Mouse (Mus musculus) midbrain, embryonic 13.5 days (tissue): ENCODE data around the gene Mast4. TPM values are rescaled to one million over a fixed set of nuclear protein-coding genes. Genes with fewer than 3 reads are reported as not detected.

Experiments
- ATAC-seq: fragments of 200-750 bp; cut with Nextera tagmentation; 2 replicates; pipeline ENCODE4 v1.8.0; 2017; ENCODE audit warnings: mild to moderate bottlenecking, moderate TSS enrichment, moderate library complexity
- H3K27ac ChIP-seq: fragments of 300-500 bp; sonication (generic); 2 replicates; pipeline ENCODE4 v1.5.1; 2015; ENCODE audit warnings: inconsistent platforms, mild to moderate bottlenecking, moderate library complexity
- H3K27me3 ChIP-seq: fragments of 300-500 bp; sonication (generic); 2 replicates; pipeline ENCODE4 v1.6.1; 2015; ENCODE audit warnings: mild to moderate bottlenecking, inconsistent platforms
- H3K36me3 ChIP-seq: fragments of 300-500 bp; sonication (generic); 2 replicates; pipeline ENCODE4 v1.6.1; 2015; ENCODE audit warnings: mild to moderate bottlenecking, inconsistent platforms
- H3K4me1 ChIP-seq: fragments of 300-500 bp; sonication (generic); replicated peaks from 2 replicates; pipeline ENCODE4 v1.6.1; 2015; ENCODE audit warnings: inconsistent platforms
- H3K4me2 ChIP-seq: fragments of 300-500 bp; sonication (generic); replicated peaks from 2 replicates; pipeline ENCODE4 v1.6.1; 2015; ENCODE audit warnings: moderate library complexity, mild to moderate bottlenecking, inconsistent platforms
- H3K4me3 ChIP-seq: fragments of 300-500 bp; sonication (generic); replicated peaks from 2 replicates; pipeline ENCODE4 v1.5.1; 2015; ENCODE audit warnings: mild to moderate bottlenecking, inconsistent platforms
- H3K9ac ChIP-seq: fragments of 300-500 bp; sonication (generic); replicated peaks from 2 replicates; pipeline ENCODE4 v1.6.1; 2015; ENCODE audit warnings: mild to moderate bottlenecking, inconsistent platforms
- H3K9me3 ChIP-seq: fragments of 300-500 bp; sonication (generic); 2 replicates; pipeline ENCODE4 v1.6.1; 2016; ENCODE audit warnings: mild to moderate bottlenecking, inconsistent platforms
- WGBS: fragments of 180-500 bp; shearing (Covaris S2); methylation state at CpG from one replicate; pipeline ENCODE4 v1.1.7; 2015; 5-methylcytosine and 5-hydroxymethylcytosine counted together
- polyA plus RNA-seq: library from polyadenylated mRNA; unstranded; fragments of >200 nt; fragmentation: Nextera tagmentation; extraction: Ambion mirVana; gene quantifications from 2 replicates; pipeline ENCODE4 v1.2.1, GENCODE M21; 2015

The Mast4 gene
- polyA plus RNA-seq, 1 experiment from 2014 or later = 33.4 TPM

DNA sequence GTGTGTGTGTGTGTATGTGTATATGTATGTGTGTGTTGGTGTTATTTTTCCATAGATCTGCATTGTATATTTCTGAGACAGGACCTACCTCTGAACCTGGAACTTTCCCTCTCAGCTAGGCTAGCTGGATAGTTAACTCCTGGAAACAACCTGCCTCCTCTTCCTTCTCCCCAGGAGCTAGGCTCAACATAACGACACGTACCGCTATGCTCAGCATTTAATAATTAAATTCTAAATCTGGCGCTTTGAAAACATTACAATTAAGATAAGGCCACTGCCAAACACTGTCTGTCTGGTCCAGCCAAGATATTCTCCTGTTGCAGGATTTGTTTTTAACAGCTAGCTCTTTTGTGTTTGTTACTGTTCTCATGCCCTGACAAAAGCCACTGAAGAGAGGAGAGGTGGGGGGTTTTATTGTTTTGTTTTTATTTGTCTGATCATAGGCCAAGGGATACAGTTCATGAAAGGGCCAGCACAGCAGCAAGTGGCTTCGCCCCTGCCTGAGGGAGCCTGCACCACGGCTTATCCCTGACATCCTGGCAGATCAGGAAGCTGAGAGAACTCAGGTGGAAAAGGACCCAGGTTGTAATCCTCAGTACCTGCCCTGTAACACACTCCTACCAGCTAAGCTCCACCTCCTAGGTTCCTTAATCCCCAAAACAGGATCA, 205.0 kb downstream of the Mast4 start:
- Histone ChIP-seq H3K36me3 (no peaks in the 10 kb centered on the region), H3K4me2 (no peak overlapping the region), H3K4me3 (no peak overlapping the region), H3K9ac (no peak overlapping the region), H3K27ac (no peak overlapping the region), H3K9me3 (no peaks in the 10 kb centered on the region), H3K27me3 (no peaks in the 10 kb centered on the region), H3K4me1 (peaks cover 3% of the 10 kb centered on the region; the same call in 1 of the 2 replicates)
- no peak for ATAC-seq
- WGBS = 69% methylated on average over 6 of the region's 6 CpGs

- ATAC-seq = 0 out of 2 replicates have a peak, but pooled peaks have one; percentile 20
- H3K27ac ChIP-seq = no peak overlapping the region
- no peak overlapping the region for H3K9ac ChIP-seq
- peaks cover 3% of the 10 kb centered on the region; the same call in 1 of the 2 replicates for H3K4me1 ChIP-seq
- no peak overlapping the region for H3K4me3 ChIP-seq
- H3K27me3 ChIP-seq = no peaks in the 10 kb centered on the region
- H3K9me3 ChIP-seq = no peaks in the 10 kb centered on the region
- no peak overlapping the region for H3K4me2 ChIP-seq
- 63% methylated on average over 7 of the region's 7 CpGs for WGBS
- H3K36me3 ChIP-seq = no peaks in the 10 kb centered on the region
These were observed 205.6 kb downstream of the Mast4 start for GRCm38 (mm10) chr13:103128729-103129128.

GRCm38 (mm10) chr13:103127594-103127993, 206.7 kb downstream of the Mast4 start:
- no peak overlapping the region for H3K9ac ChIP-seq
- H3K36me3 ChIP-seq = no peaks in the 10 kb centered on the region
- no peak for ATAC-seq
- no peaks in the 10 kb centered on the region for H3K27me3 ChIP-seq
- H3K27ac ChIP-seq = no peak overlapping the region
- no peak overlapping the region for H3K4me2 ChIP-seq
- 94% methylated on average over 5 of the region's 5 CpGs for WGBS
- H3K4me3 ChIP-seq = no peak overlapping the region
- no peaks in the 10 kb centered on the region for H3K9me3 ChIP-seq
- H3K4me1 ChIP-seq = peaks cover 3% of the 10 kb centered on the region; the same call in 1 of the 2 replicates

- no peaks in the 10 kb centered on the region; the same call in 1 of the 2 replicates for H3K27me3 ChIP-seq
- ATAC-seq = no peak
- H3K9ac ChIP-seq = no peak overlapping the region
- H3K27ac ChIP-seq = no peak overlapping the region
- H3K36me3 ChIP-seq = no peaks in the 10 kb centered on the region
- H3K4me2 ChIP-seq = no peak overlapping the region
- H3K4me1 ChIP-seq = peaks cover 14% of the 10 kb centered on the region
- 94% methylated on average over 9 of the region's 9 CpGs for WGBS
- H3K9me3 ChIP-seq = no peaks in the 10 kb centered on the region
- no peak overlapping the region for H3K4me3 ChIP-seq
These were observed 210.6 kb downstream of the Mast4 start for GRCm38 (mm10) chr13:103123716-103124115.

DNA sequence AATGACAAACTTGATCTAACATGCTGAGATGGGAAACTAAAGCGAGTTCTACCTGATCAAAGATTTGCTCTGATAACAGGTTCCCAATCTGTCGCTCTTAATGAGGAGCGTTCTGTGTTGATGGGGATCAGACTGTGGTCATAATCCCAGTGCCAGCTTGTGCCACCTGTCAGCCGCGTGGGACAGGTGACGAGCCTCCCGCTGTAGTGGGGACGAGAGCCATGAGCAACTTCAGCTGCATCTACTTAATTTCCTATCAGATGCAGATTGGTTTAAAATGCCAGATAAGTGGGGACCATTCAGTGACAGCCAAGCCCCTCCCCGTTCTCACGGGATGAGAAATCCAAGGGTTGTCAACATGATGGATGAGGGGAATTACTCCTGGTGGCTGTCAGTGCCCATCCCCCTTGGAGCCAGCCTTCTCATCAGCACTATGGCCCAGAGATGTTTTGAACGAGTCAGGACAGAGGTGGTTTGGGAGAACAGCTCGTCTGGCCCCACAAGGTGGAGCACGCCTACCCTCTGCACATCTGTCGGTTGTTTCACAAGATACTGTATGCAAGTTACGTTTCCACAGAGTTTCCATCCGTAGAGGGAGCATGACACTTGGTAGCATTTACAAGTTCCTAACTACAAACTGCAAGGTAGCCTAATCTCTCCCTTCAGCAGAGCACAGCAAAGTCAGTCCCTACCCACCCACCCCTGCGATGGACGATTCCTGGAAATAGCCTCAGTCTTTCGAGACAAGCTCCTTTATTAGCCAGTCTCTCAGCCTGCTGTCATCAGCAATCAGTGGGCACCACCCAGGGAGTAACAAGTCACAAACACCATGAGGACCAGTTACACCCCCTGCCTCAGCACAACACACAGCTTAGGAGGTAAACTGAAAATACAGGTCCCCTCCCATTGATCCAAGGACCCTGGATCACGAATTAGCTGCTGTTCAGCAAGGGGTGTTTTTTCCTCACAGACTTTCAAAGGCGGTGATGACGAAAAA, 212.2 kb downstream of the Mast4 start:
- H3K27ac ChIP-seq = no peak overlapping the region
- peak; percentile 43; the same call in 1 of the 2 replicates for ATAC-seq
- no peak overlapping the region for H3K4me2 ChIP-seq
- H3K4me3 ChIP-seq = no peak overlapping the region
- H3K9ac ChIP-seq = no peak overlapping the region
- H3K4me1 ChIP-seq = peaks cover 14% of the 10 kb centered on the region
- H3K9me3 ChIP-seq = no peaks in the 10 kb centered on the region
- 67% methylated on average over 22 of the region's 22 CpGs for WGBS
- H3K36me3 ChIP-seq = no peaks in the 10 kb centered on the region
- H3K27me3 ChIP-seq = no peaks in the 10 kb centered on the region; the same call in 1 of the 2 replicates

DNA sequence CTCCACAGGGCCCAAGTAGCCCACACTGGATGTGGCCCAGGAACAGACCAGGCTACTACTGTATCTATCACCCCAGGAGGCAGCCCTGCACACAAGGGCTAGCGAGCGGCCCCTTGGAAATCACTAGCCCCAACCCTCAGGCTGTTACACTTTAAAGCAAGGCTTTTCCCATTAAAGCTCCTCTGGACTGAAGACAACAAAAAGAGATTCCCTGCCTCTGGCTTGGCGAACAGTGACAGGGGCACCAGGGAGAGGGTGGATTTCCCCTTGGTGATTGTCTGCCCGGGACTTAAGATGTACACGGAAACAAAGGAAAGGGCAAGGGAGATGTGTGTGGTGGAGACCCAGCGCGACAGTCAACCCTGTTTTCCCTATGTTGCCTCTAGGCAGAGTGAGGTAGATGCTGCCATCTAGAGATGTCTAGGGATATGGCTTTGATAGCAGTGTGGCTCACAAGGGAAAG, 213.6 kb downstream of the Mast4 start:
- WGBS = 5% methylated on average over 7 of the region's 7 CpGs
- Histone ChIP-seq H3K9ac (no peak overlapping the region; the same call in 1 of the 2 replicates), H3K4me2 (peak overlapping the region; percentile 45), H3K4me1 (peaks cover 17% of the 10 kb centered on the region), H3K36me3 (no peaks in the 10 kb centered on the region), H3K27ac (peak overlapping the region; percentile 61), H3K9me3 (no peaks in the 10 kb centered on the region), H3K27me3 (no peaks in the 10 kb centered on the region; the same call in 1 of the 2 replicates), H3K4me3 (peak overlapping the region; percentile 14; the same call in 1 of the 2 replicates)
- ATAC-seq = peak; percentile 90

- Histone ChIP-seq H3K4me3 (no peak overlapping the region), H3K4me1 (peaks cover 25% of the 10 kb centered on the region), H3K27me3 (no peaks in the 10 kb centered on the region; the same call in 1 of the 2 replicates), H3K4me2 (no peak overlapping the region), H3K36me3 (no peaks in the 10 kb centered on the region), H3K9me3 (no peaks in the 10 kb centered on the region), H3K27ac (no peak overlapping the region), H3K9ac (no peak overlapping the region)
- no peak for ATAC-seq
- WGBS = 79% methylated on average over 9 of the region's 9 CpGs
These were observed 214.6 kb downstream of the Mast4 start for GRCm38 (mm10) chr13:103119728-103120127.

- Histone ChIP-seq H3K9me3 (no peaks in the 10 kb centered on the region), H3K27ac (no peak overlapping the region), H3K4me1 (peaks cover 27% of the 10 kb centered on the region), H3K36me3 (no peaks in the 10 kb centered on the region), H3K27me3 (peaks cover 5% of the 10 kb centered on the region; the same call in 1 of the 2 replicates), H3K4me3 (no peak overlapping the region), H3K4me2 (no peak overlapping the region), H3K9ac (no peak overlapping the region)
- WGBS = 59% methylated on average over 4 of the region's 4 CpGs
- no peak for ATAC-seq
These were observed 219.2 kb downstream of the Mast4 start for GRCm38 (mm10) chr13:103115116-103115515.

DNA sequence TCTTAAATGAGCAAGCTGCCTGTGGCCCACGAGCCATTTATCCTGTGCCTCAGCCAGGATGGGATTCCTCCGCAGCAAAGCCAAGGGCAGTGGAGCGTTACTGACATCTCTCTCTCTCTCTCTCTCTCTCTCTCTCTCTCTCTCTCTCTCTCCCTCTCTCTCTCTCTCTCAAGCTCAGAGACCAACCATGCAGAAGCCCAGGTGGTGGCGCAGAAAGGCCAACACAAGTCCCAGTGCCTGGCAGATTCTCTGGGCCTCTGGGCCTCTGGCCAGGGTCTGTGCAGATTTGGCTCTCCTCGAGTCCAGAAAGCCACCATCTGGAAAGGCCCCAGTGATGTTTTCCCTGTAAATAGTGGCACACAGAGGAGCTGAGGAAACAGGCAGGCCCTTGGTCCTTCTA, 220.0 kb downstream of the Mast4 start:
- no peak overlapping the region for H3K4me3 ChIP-seq
- no peaks in the 10 kb centered on the region for H3K36me3 ChIP-seq
- H3K9me3 ChIP-seq = no peaks in the 10 kb centered on the region
- no peak overlapping the region for H3K27ac ChIP-seq
- H3K27me3 ChIP-seq = peaks cover 5% of the 10 kb centered on the region; the same call in 1 of the 2 replicates
- WGBS = 24% methylated on average over 5 of the region's 5 CpGs
- no peak overlapping the region for H3K4me2 ChIP-seq
- ATAC-seq = peak; percentile 24; the same call in 1 of the 2 replicates
- H3K4me1 ChIP-seq = peaks cover 27% of the 10 kb centered on the region
- H3K9ac ChIP-seq = no peak overlapping the region

DNA sequence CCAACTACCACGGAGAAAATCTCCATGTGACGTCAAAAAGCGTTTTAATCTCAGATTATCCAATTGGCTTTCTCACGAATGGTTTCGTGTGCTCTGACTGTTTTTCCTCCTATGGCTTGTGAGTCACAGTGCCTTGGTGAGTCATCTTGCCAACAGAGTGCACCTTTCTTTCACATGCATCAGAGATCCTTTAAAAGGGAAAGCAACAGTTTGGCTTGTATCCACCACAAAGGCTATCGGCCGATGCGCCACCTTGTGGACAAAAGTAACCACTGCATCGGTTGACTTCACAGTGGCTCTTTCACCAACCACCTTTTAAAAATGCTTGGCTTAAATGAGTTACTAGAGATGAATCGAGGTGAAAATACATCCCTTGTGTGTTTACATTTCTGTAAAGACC, 224.4 kb downstream of the Mast4 start:
- 28% methylated on average over 10 of the region's 10 CpGs for WGBS
- no peaks in the 10 kb centered on the region for H3K9me3 ChIP-seq
- no peak overlapping the region for H3K27ac ChIP-seq
- no peaks in the 10 kb centered on the region for H3K36me3 ChIP-seq
- peaks cover 17% of the 10 kb centered on the region for H3K4me1 ChIP-seq
- no peak overlapping the region for H3K4me3 ChIP-seq
- H3K4me2 ChIP-seq = no peak overlapping the region
- H3K9ac ChIP-seq = no peak overlapping the region
- peaks cover 5% of the 10 kb centered on the region; the same call in 1 of the 2 replicates for H3K27me3 ChIP-seq
- ATAC-seq = peak; percentile 48; the same call in 1 of the 2 replicates

- H3K9me3 ChIP-seq = no peaks in the 10 kb centered on the region
- no peak for ATAC-seq
- no peak overlapping the region for H3K9ac ChIP-seq
- peaks cover 2% of the 10 kb centered on the region; the same call in 1 of the 2 replicates for H3K27me3 ChIP-seq
- 92% methylated on average over 5 of the region's 5 CpGs for WGBS
- peaks cover 7% of the 10 kb centered on the region; the same call in 1 of the 2 replicates for H3K4me1 ChIP-seq
- H3K27ac ChIP-seq = no peak overlapping the region
- no peak overlapping the region for H3K4me3 ChIP-seq
- H3K4me2 ChIP-seq = no peak overlapping the region
- no peaks in the 10 kb centered on the region for H3K36me3 ChIP-seq
These were observed 226.9 kb downstream of the Mast4 start for GRCm38 (mm10) chr13:103107362-103107761.
